Mouse (Mus musculus): ENCODE measurements around the gene Adamtsl4.

DNA sequence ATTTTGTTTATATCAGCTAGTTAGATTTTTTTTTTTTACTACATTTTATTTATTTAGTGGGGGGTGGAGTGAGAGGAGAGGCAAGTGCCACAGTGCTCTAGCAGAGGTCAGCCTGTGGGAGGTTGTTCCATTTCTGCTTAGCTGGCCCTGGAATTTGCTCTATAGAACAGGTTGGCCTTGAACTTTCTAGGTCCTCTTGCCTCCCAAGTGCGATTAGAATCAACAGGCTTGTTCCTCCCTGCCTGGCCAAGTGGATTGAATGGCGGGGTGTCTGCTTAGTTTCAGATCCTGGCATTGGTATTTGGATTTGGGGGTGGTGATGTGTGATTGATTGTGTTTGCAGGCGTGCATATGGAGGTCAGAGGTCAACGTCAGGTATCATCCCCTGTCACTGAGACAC is 51.6 kb downstream of the Adamtsl4 start:
- no peak for TF ChIP-seq CTCF (IDR thresholded peaks at IDR 0.05; ENCODE audit: insufficient read depth, low read length)
- no peak for TF ChIP-seq POLR2A (IDR thresholded peaks at IDR 0.05; ENCODE audit: borderline replicate concordance, extremely low read depth, low read depth, low read length)
